Mouse (Mus musculus) lung, embryonic 15.5 days (tissue): ENCODE measurements around the gene Sulf2. TPM values are rescaled to one million over a fixed set of nuclear protein-coding genes. Genes with fewer than 3 reads are reported as not detected.
"Not testable (repeated sequence)": the region's sequence is repeated elsewhere in the genome, so short reads cannot be mapped to it uniquely, and the experiment has no call there.

Experiments used
- ATAC-seq: fragments of 200-750 bp; cut with Nextera tagmentation; 2 replicates; pipeline ENCODE4 v1.8.0; 2017; ENCODE audit warnings: moderate number of reproducible peaks, borderline replicate concordance; ENCODE audit not compliant: low FRiP score, low TSS enrichment; ENCODE audit errors: extremely low read depth
- H3K27ac ChIP-seq: fragments of 300-500 bp; sonication (generic); 2 replicates; pipeline ENCODE4 v1.5.1; 2015; ENCODE audit warnings: moderate library complexity, mild to moderate bottlenecking, inconsistent platforms
- H3K27me3 ChIP-seq: fragments of 300-500 bp; sonication (generic); 2 replicates; pipeline ENCODE4 v1.6.1; 2015; ENCODE audit warnings: inconsistent platforms
- H3K36me3 ChIP-seq: fragments of 300-500 bp; sonication (generic); 2 replicates; pipeline ENCODE4 v1.6.1; 2015; ENCODE audit warnings: inconsistent platforms
- H3K4me1 ChIP-seq: fragments of 300-500 bp; sonication (generic); 2 replicates; pipeline ENCODE4 v1.6.1; 2015; ENCODE audit warnings: inconsistent platforms
- H3K4me2 ChIP-seq: fragments of 300-500 bp; sonication (generic); 2 replicates; pipeline ENCODE4 v1.6.1; 2015; ENCODE audit warnings: inconsistent platforms, mild to moderate bottlenecking, moderate library complexity
- H3K4me3 ChIP-seq: fragments of 300-500 bp; sonication (generic); 2 replicates; pipeline ENCODE4 v1.5.1; 2015; ENCODE audit warnings: mild to moderate bottlenecking, inconsistent platforms
- H3K9ac ChIP-seq: fragments of 300-500 bp; sonication (generic); 2 replicates; pipeline ENCODE4 v1.6.1; 2015; ENCODE audit warnings: inconsistent platforms
- H3K9me3 ChIP-seq: fragments of 300-500 bp; sonication (generic); 2 replicates; pipeline ENCODE4 v1.6.1; 2016; ENCODE audit warnings: inconsistent platforms
- WGBS: fragments of 180-500 bp; shearing (Covaris S2); methylation state at CpG from one replicate; pipeline ENCODE4 v1.1.7; 2015; 5-methylcytosine and 5-hydroxymethylcytosine counted together
- polyA plus RNA-seq: library from polyadenylated mRNA; unstranded; fragments of >200 nt; fragmentation: Nextera tagmentation; extraction: Ambion mirVana; gene quantifications from 2 replicates; pipeline ENCODE4 v1.2.1, GENCODE M21; 2015

Sulf2 gene
- polyA plus RNA-seq, 1 experiment from 2014 or later = 40.2 TPM

- no peak overlapping the region for H3K9ac ChIP-seq
- H3K27ac ChIP-seq = no peak overlapping the region
- H3K4me2 ChIP-seq = no peak overlapping the region
- H3K9me3 ChIP-seq = no peaks in the 10 kb centered on the region
- H3K4me3 ChIP-seq = no peak overlapping the region
- H3K27me3 ChIP-seq = no peaks in the 10 kb centered on the region
- WGBS = 91% methylated on average over 6 of the region's 6 CpGs
- no peaks in the 10 kb centered on the region for H3K36me3 ChIP-seq
- H3K4me1 ChIP-seq = no peaks in the 10 kb centered on the region
- no peak for ATAC-seq
Measured at GRCm38 (mm10) chr2:166092412-166092811, 63.1 kb downstream of the Sulf2 start.

- Histone ChIP-seq H3K27ac (no peak overlapping the region), H3K27me3 (no peaks in the 10 kb centered on the region), H3K4me1 (no peaks in the 10 kb centered on the region), H3K9me3 (no peaks in the 10 kb centered on the region), H3K4me2 (no peak overlapping the region), H3K36me3 (no peaks in the 10 kb centered on the region), H3K4me3 (no peak overlapping the region), H3K9ac (no peak overlapping the region)
- no peak; the same call in 1 of the 2 replicates for ATAC-seq
Measured at GRCm38 (mm10) chr2:166091599-166091998, 63.9 kb downstream of the Sulf2 start.

GRCm38 (mm10) chr2:166090131-166090581, 65.3 kb downstream of the Sulf2 start:
- Histone ChIP-seq H3K27me3 (no peaks in the 10 kb centered on the region), H3K27ac (no peak overlapping the region), H3K4me1 (no peaks in the 10 kb centered on the region), H3K4me3 (no peak overlapping the region), H3K9me3 (no peaks in the 10 kb centered on the region), H3K4me2 (no peak overlapping the region), H3K36me3 (no peaks in the 10 kb centered on the region), H3K9ac (no peak overlapping the region)
- WGBS = 43% methylated on average over 7 of the region's 7 CpGs
- ATAC-seq = no peak

- Histone ChIP-seq H3K4me3 (no peak overlapping the region), H3K36me3 (no peaks in the 10 kb centered on the region), H3K27me3 (no peaks in the 10 kb centered on the region), H3K27ac (no peak overlapping the region), H3K4me2 (no peak overlapping the region), H3K4me1 (peaks cover 4% of the 10 kb centered on the region; the same call in 1 of the 2 replicates), H3K9ac (no peak overlapping the region), H3K9me3 (no peaks in the 10 kb centered on the region)
- ATAC-seq = no peak
- WGBS = 83% methylated on average over 9 of the region's 9 CpGs
Measured at GRCm38 (mm10) chr2:166088991-166089390, 66.5 kb downstream of the Sulf2 start.

- no peak overlapping the region for H3K4me2 ChIP-seq
- no peak overlapping the region for H3K4me3 ChIP-seq
- no peak for ATAC-seq
- H3K36me3 ChIP-seq = no peaks in the 10 kb centered on the region
- H3K27me3 ChIP-seq = no peaks in the 10 kb centered on the region
- no peaks in the 10 kb centered on the region for H3K9me3 ChIP-seq
- H3K4me1 ChIP-seq = peaks cover 16% of the 10 kb centered on the region; the same call in 1 of the 2 replicates
- H3K27ac ChIP-seq = no peak overlapping the region
- 85% methylated on average over 29 of the region's 29 CpGs for WGBS
- H3K9ac ChIP-seq = no peak overlapping the region
Measured at GRCm38 (mm10) chr2:166086457-166087233, 68.8 kb downstream of the Sulf2 start.

- Histone ChIP-seq H3K36me3 (no peaks in the 10 kb centered on the region), H3K9me3 (no peaks in the 10 kb centered on the region), H3K27ac (no peak overlapping the region), H3K4me2 (no peak overlapping the region), H3K27me3 (no peaks in the 10 kb centered on the region), H3K9ac (no peak overlapping the region), H3K4me3 (no peak overlapping the region), H3K4me1 (peaks cover 20% of the 10 kb centered on the region)
- 93% methylated on average over 10 of the region's 10 CpGs for WGBS
- no peak for ATAC-seq
Measured at GRCm38 (mm10) chr2:166085780-166086179, 69.7 kb downstream of the Sulf2 start.

- not testable (repeated sequence) for H3K27me3 ChIP-seq, H3K36me3 ChIP-seq, H3K4me3 ChIP-seq, ATAC-seq, H3K4me2 ChIP-seq, H3K9me3 ChIP-seq, H3K9ac ChIP-seq, H3K27ac ChIP-seq
- peaks cover 28% of the 10 kb centered on the region for H3K4me1 ChIP-seq
- WGBS = 34% methylated on average over 6 of the region's 6 CpGs
Measured at GRCm38 (mm10) chr2:166084964-166085363, 70.5 kb downstream of the Sulf2 start.

- H3K27me3 ChIP-seq = no peaks in the 10 kb centered on the region
- no peak overlapping the region for H3K4me3 ChIP-seq
- 0 out of 2 replicates have a peak overlapping the region, but pooled peaks have one; percentile 23 for H3K27ac ChIP-seq
- peaks cover 28% of the 10 kb centered on the region for H3K4me1 ChIP-seq
- no peak for ATAC-seq
- H3K9ac ChIP-seq = no peak overlapping the region
- H3K4me2 ChIP-seq = no peak overlapping the region
- 83% methylated on average over 7 of the region's 7 CpGs for WGBS
- no peaks in the 10 kb centered on the region for H3K36me3 ChIP-seq
- no peaks in the 10 kb centered on the region for H3K9me3 ChIP-seq
Measured at GRCm38 (mm10) chr2:166084111-166084510, 71.4 kb downstream of the Sulf2 start.

GRCm38 (mm10) chr2:166083542-166084031, 71.9 kb downstream of the Sulf2 start:
- Histone ChIP-seq H3K27ac (0 out of 2 replicates have a peak overlapping the region, but pooled peaks have one; percentile 23), H3K36me3 (no peaks in the 10 kb centered on the region)

GRCm38 (mm10) chr2:166082661-166083060, 72.8 kb downstream of the Sulf2 start:
- 83% methylated on average over 10 of the region's 10 CpGs for WGBS
- H3K9me3 ChIP-seq = no peaks in the 10 kb centered on the region
- peaks cover 28% of the 10 kb centered on the region for H3K4me1 ChIP-seq
- no peaks in the 10 kb centered on the region for H3K36me3 ChIP-seq
- H3K9ac ChIP-seq = no peak overlapping the region
- H3K27ac ChIP-seq = no peak overlapping the region
- no peak overlapping the region for H3K4me3 ChIP-seq
- H3K4me2 ChIP-seq = no peak overlapping the region
- no peak for ATAC-seq
- H3K27me3 ChIP-seq = no peaks in the 10 kb centered on the region

More at GRCm38 (mm10) chr2:166083542-166084031, 71.9 kb downstream of the Sulf2 start:
- Histone ChIP-seq H3K27me3 (no peaks in the 10 kb centered on the region), H3K4me2 (no peak overlapping the region), H3K4me1 (peaks cover 28% of the 10 kb centered on the region), H3K4me3 (no peak overlapping the region), H3K9me3 (no peaks in the 10 kb centered on the region), H3K9ac (no peak overlapping the region)
- WGBS = 62% methylated on average over 9 of the region's 9 CpGs
- no peak for ATAC-seq

GRCm38 (mm10) chr2:166082193-166082592, 73.3 kb downstream of the Sulf2 start:
- Histone ChIP-seq H3K9me3 (no peaks in the 10 kb centered on the region), H3K27ac (no peak overlapping the region)

More at GRCm38 (mm10) chr2:166082193-166082592, 73.3 kb downstream of the Sulf2 start:
- Histone ChIP-seq H3K4me2 (no peak overlapping the region), H3K27me3 (no peaks in the 10 kb centered on the region), H3K4me1 (peaks cover 28% of the 10 kb centered on the region), H3K36me3 (no peaks in the 10 kb centered on the region), H3K9ac (no peak overlapping the region), H3K4me3 (no peak overlapping the region)
- WGBS = 58% methylated on average over 5 of the region's 5 CpGs
- ATAC-seq = no peak
